Mouse (Mus musculus): ENCODE measurements around the gene Synj2. TPM values are rescaled to one million over a fixed set of nuclear protein-coding genes. Genes with fewer than 3 reads are reported as not detected.

Synj2 gene
- polyA plus RNA-seq, 1 experiment from 2014 or later = 2.2 TPM

DNA sequence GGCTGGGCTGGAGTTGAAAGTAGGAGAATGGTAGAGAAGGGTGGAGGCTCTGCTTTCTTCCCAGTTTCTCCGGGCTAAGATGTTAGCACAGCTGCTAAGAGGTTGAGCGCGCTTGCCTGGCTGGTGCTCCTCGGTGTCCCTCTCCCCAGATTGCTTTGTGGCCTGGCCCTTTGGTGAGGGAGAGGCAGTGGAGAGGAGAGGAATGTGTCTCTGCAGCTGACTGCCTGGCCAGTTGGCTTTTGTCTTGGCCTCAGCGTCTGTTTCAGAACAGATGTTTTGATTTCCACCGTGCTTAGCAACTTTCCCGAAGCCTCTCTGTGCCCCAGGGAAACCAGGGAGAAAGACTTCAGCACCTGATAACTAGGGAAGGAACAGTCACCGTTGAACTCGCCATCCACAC lies 18.7 kb downstream of the Synj2 start:
- no peak overlapping the region for H3K4me3 ChIP-seq (ENCODE audit: low read depth, low read length)
- no peak overlapping the region for H3K27ac ChIP-seq (ENCODE audit: low read depth, low read length)
- H3K4me2 ChIP-seq (ENCODE audit: low read depth, low read length) = no peak overlapping the region
- no peaks in the 10 kb centered on the region for H3K27me3 ChIP-seq (ENCODE audit: control insufficient read depth, insufficient read depth, low read length)
- no peaks in the 10 kb centered on the region for H3K4me1 ChIP-seq (ENCODE audit: control insufficient read depth, insufficient read depth, low read length)
- WGBS = 69% methylated on average over 9 of the region's 9 CpGs
- no peak overlapping the region for H3K9ac ChIP-seq (replicated peaks; ENCODE audit: low read depth, low read length)
- no peak for ATAC-seq (ENCODE audit: low read depth)
- H3K36me3 ChIP-seq (ENCODE audit: control insufficient read depth, insufficient read depth, low read length) = no peaks in the 10 kb centered on the region
- no peaks in the 10 kb centered on the region for H3K9me3 ChIP-seq (ENCODE audit: control insufficient read depth, low read length)

DNA sequence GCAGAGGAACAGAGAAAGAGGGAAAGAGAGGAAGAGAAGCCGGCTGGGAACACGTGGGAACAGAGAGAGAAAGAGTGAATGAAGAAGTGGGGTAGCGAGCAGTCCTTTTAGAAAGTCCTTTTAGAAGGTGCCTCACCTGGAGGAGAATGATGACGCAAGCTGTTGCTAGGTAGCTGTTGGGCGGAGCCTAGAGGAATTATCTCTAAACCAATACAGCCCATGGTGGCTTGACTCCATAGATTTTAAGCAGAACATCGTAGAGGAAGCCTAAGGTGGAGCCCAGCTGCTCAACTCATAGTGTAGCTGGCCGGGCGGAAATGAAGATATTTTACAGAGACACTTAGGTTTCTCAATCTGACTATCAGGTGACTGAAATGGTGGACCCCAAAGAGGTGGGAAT lies 22.7 kb downstream of the Synj2 start:
- H3K4me2 ChIP-seq (ENCODE audit: low read depth, low read length) = no peak overlapping the region
- H3K36me3 ChIP-seq (ENCODE audit: control insufficient read depth, insufficient read depth, low read length) = no peaks in the 10 kb centered on the region
- H3K4me3 ChIP-seq (ENCODE audit: low read depth, low read length) = no peak overlapping the region
- no peak overlapping the region for H3K27ac ChIP-seq (ENCODE audit: low read depth, low read length)
- 93% methylated on average over 8 of the region's 8 CpGs for WGBS
- ATAC-seq (ENCODE audit: low read depth) = no peak
- no peaks in the 10 kb centered on the region for H3K4me1 ChIP-seq (ENCODE audit: control insufficient read depth, insufficient read depth, low read length)
- H3K9me3 ChIP-seq (ENCODE audit: control insufficient read depth, low read length) = no peaks in the 10 kb centered on the region
- H3K27me3 ChIP-seq (ENCODE audit: control insufficient read depth, insufficient read depth, low read length) = no peaks in the 10 kb centered on the region
- no peak overlapping the region for H3K9ac ChIP-seq (replicated peaks; ENCODE audit: low read depth, low read length)

GRCm38 (mm10) chr17:5965084-5965781 lies 24.2 kb downstream of the Synj2 start:
- ATAC-seq (ENCODE audit: low read depth) = no peak
- no peaks in the 10 kb centered on the region for H3K36me3 ChIP-seq (ENCODE audit: control insufficient read depth, insufficient read depth, low read length)
- H3K4me3 ChIP-seq (ENCODE audit: low read depth, low read length) = no peak overlapping the region
- H3K9ac ChIP-seq (replicated peaks; ENCODE audit: low read depth, low read length) = no peak overlapping the region
- H3K4me2 ChIP-seq (ENCODE audit: low read depth, low read length) = no peak overlapping the region
- no peak overlapping the region for H3K27ac ChIP-seq (ENCODE audit: low read depth, low read length)
- H3K27me3 ChIP-seq (ENCODE audit: control insufficient read depth, insufficient read depth, low read length) = no peaks in the 10 kb centered on the region
- WGBS = 62% methylated on average over 9 of the region's 9 CpGs
- H3K9me3 ChIP-seq (ENCODE audit: control insufficient read depth, low read length) = no peaks in the 10 kb centered on the region
- no peaks in the 10 kb centered on the region for H3K4me1 ChIP-seq (ENCODE audit: control insufficient read depth, insufficient read depth, low read length)

GRCm38 (mm10) chr17:5966706-5967105 lies 25.6 kb downstream of the Synj2 start:
- ATAC-seq (ENCODE audit: low read depth) = no peak
- H3K9me3 ChIP-seq (ENCODE audit: control insufficient read depth, low read length) = no peaks in the 10 kb centered on the region
- H3K4me1 ChIP-seq (ENCODE audit: control insufficient read depth, insufficient read depth, low read length) = no peaks in the 10 kb centered on the region
- no peak overlapping the region for H3K4me3 ChIP-seq (ENCODE audit: low read depth, low read length)
- H3K36me3 ChIP-seq (ENCODE audit: control insufficient read depth, insufficient read depth, low read length) = no peaks in the 10 kb centered on the region
- no peak overlapping the region for H3K27ac ChIP-seq (ENCODE audit: low read depth, low read length)
- 80% methylated on average over 5 of the region's 5 CpGs for WGBS
- H3K27me3 ChIP-seq (ENCODE audit: control insufficient read depth, insufficient read depth, low read length) = no peaks in the 10 kb centered on the region
- no peak overlapping the region for H3K4me2 ChIP-seq (ENCODE audit: low read depth, low read length)
- no peak overlapping the region for H3K9ac ChIP-seq (replicated peaks; ENCODE audit: low read depth, low read length)

DNA sequence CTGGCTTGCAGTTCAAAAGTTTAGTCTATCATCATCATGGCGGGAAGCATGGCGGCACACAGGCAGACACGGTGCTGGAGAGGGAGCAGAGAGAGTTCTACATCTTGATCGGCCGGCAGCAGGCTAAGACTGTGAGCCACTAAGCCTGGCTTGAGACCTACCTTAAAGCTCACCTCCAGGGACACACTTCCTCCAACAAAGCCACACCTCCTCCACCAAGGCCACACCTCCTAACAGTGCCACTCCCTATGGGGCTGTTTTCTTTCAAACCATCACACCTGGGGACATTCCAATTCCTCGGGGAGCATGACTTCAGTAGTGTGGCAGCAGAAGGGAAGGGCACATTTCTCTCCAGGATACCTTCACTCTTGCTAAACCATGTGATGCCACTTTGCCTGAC lies 27.5 kb downstream of the Synj2 start:
- Histone ChIP-seq H3K4me1 (ENCODE audit: control insufficient read depth, insufficient read depth, low read length) (no peaks in the 10 kb centered on the region), H3K27ac (ENCODE audit: low read depth, low read length) (no peak overlapping the region), H3K27me3 (ENCODE audit: control insufficient read depth, insufficient read depth, low read length) (no peaks in the 10 kb centered on the region), H3K9ac (replicated peaks; ENCODE audit: low read depth, low read length) (no peak overlapping the region), H3K36me3 (ENCODE audit: control insufficient read depth, insufficient read depth, low read length) (no peaks in the 10 kb centered on the region), H3K9me3 (ENCODE audit: control insufficient read depth, low read length) (no peaks in the 10 kb centered on the region), H3K4me2 (ENCODE audit: low read depth, low read length) (no peak overlapping the region), H3K4me3 (ENCODE audit: low read depth, low read length) (no peak overlapping the region)
- 64% methylated on average over 6 of the region's 6 CpGs for WGBS
- no peak for ATAC-seq (ENCODE audit: low read depth)

GRCm38 (mm10) chr17:5969246-5969645 lies 28.2 kb downstream of the Synj2 start:
- Histone ChIP-seq H3K27me3 (ENCODE audit: control insufficient read depth, insufficient read depth, low read length) (no peaks in the 10 kb centered on the region), H3K27ac (ENCODE audit: low read depth, low read length) (no peak overlapping the region), H3K36me3 (ENCODE audit: control insufficient read depth, insufficient read depth, low read length) (no peaks in the 10 kb centered on the region), H3K9me3 (ENCODE audit: control insufficient read depth, low read length) (no peaks in the 10 kb centered on the region), H3K4me2 (ENCODE audit: low read depth, low read length) (no peak overlapping the region), H3K9ac (replicated peaks; ENCODE audit: low read depth, low read length) (no peak overlapping the region), H3K4me3 (ENCODE audit: low read depth, low read length) (no peak overlapping the region), H3K4me1 (ENCODE audit: control insufficient read depth, insufficient read depth, low read length) (no peaks in the 10 kb centered on the region)
- WGBS = 41% methylated on average over 3 of the region's 3 CpGs
- ATAC-seq (ENCODE audit: low read depth) = no peak

- H3K9ac ChIP-seq (replicated peaks; ENCODE audit: low read depth, low read length) = no peak overlapping the region
- H3K27me3 ChIP-seq (ENCODE audit: control insufficient read depth, insufficient read depth, low read length) = no peaks in the 10 kb centered on the region
- H3K27ac ChIP-seq (ENCODE audit: low read depth, low read length) = no peak overlapping the region
- no peak overlapping the region for H3K4me2 ChIP-seq (ENCODE audit: low read depth, low read length)
- WGBS = 84% methylated on average over 5 of the region's 5 CpGs
- H3K4me3 ChIP-seq (ENCODE audit: low read depth, low read length) = no peak overlapping the region
- no peaks in the 10 kb centered on the region for H3K9me3 ChIP-seq (ENCODE audit: control insufficient read depth, low read length)
- ATAC-seq (ENCODE audit: low read depth) = no peak
- H3K4me1 ChIP-seq (ENCODE audit: control insufficient read depth, insufficient read depth, low read length) = peaks cover 2% of the 10 kb centered on the region; the same call in 1 of the 2 replicates
- H3K36me3 ChIP-seq (ENCODE audit: control insufficient read depth, insufficient read depth, low read length) = no peaks in the 10 kb centered on the region
These were observed 29.3 kb downstream of the Synj2 start for GRCm38 (mm10) chr17:5970298-5970821.

DNA sequence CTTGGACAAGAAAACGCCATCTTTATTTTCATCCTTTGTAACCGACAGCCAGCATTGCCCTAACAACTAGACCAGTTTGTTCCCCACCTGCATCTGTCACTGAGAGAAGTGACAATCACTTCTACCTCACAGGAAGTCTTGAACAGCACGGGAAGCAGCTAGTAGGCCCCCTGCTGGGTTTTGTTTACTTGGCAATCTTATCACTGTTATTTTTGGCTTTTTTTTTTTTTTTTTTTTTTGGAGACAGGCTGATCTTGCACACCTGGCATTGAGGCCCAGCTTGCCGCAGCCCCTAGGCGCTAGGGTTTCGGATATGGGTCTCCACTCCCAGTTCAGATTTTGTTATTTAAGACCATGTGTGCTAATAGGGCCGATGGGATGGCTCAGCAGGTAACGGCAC lies 32.5 kb downstream of the Synj2 start:
- no peak overlapping the region for H3K9ac ChIP-seq (replicated peaks; ENCODE audit: low read depth, low read length)
- ATAC-seq (ENCODE audit: low read depth) = no peak
- H3K36me3 ChIP-seq (ENCODE audit: control insufficient read depth, insufficient read depth, low read length) = no peaks in the 10 kb centered on the region
- H3K4me2 ChIP-seq (ENCODE audit: low read depth, low read length) = no peak overlapping the region
- no peaks in the 10 kb centered on the region for H3K9me3 ChIP-seq (ENCODE audit: control insufficient read depth, low read length)
- H3K27ac ChIP-seq (ENCODE audit: low read depth, low read length) = no peak overlapping the region
- no peak overlapping the region for H3K4me3 ChIP-seq (ENCODE audit: low read depth, low read length)
- WGBS = 76% methylated on average over 8 of the region's 8 CpGs
- no peaks in the 10 kb centered on the region for H3K27me3 ChIP-seq (ENCODE audit: control insufficient read depth, insufficient read depth, low read length)
- H3K4me1 ChIP-seq (ENCODE audit: control insufficient read depth, insufficient read depth, low read length) = peaks cover 6% of the 10 kb centered on the region; the same call in 1 of the 2 replicates

DNA sequence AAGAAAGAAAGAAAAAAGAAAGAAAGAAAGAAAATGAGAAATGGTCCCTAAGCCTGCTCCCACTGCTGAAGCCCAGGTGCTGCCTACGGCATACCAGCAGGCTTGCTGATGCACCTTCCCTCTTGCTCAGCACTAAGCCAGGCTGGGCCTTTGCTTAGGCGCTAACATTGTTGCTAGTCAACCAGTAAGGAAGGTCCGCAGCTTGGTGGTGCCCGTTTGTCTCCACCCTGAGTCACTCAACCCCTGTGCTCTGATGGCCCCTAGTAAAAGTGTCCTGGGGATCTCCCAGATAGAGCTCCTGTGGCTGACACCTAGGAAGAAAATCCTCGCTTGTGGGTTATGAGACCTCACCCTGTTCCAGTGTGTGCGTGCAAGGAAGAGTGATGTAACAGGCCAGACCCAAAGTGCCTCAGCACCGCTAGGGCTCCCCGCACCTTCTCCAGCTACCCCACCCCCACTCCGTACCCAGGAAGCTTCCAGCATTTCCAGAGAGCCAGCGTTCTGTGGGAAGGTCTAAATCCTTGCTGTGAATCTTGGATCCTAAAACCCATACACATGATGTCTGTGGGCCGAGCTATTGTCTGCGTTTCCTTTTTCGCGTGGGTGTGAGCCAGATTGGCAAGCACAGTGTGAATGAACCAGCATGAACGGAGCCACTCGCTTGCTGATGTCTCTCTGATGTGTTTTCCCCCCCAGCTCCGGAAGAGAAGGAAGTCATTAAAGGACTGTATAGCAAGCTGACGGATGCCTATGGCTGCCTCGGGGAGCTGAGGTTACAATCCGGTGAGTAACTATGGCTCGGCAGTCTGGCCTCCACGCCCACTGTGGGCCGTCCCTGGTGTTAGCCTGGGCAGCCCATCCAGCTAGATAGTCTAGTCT lies 34.3 kb downstream of the Synj2 start:
- 37% methylated on average over 23 of the region's 23 CpGs for WGBS
- Histone ChIP-seq H3K4me3 (ENCODE audit: low read depth, low read length) (no peak overlapping the region), H3K4me1 (ENCODE audit: control insufficient read depth, insufficient read depth, low read length) (peaks cover 6% of the 10 kb centered on the region; the same call in 1 of the 2 replicates), H3K27me3 (ENCODE audit: control insufficient read depth, insufficient read depth, low read length) (no peaks in the 10 kb centered on the region), H3K9me3 (ENCODE audit: control insufficient read depth, low read length) (no peaks in the 10 kb centered on the region), H3K27ac (ENCODE audit: low read depth, low read length) (no peak overlapping the region), H3K36me3 (ENCODE audit: control insufficient read depth, insufficient read depth, low read length) (no peaks in the 10 kb centered on the region), H3K9ac (replicated peaks; ENCODE audit: low read depth, low read length) (no peak overlapping the region; the same call in 1 of the 2 replicates), H3K4me2 (ENCODE audit: low read depth, low read length) (no peak overlapping the region)
- ATAC-seq (ENCODE audit: low read depth) = 0 out of 2 replicates have a peak, but pooled peaks have one; percentile 28
